Mouse (Mus musculus): ENCODE measurements around the gene Acta1. TPM values are rescaled to one million over a fixed set of nuclear protein-coding genes. Genes with fewer than 3 reads are reported as not detected.
A peak's percentile ranks its signal among the peaks of the same experiment; 100 is the strongest.

Gene Acta1
- 0.23 and 0.87 TPM in 2 replicates for polyA plus RNA-seq (2016; fragmentation: Nextera tagmentation; extraction: Ambion mirVana)

DNA sequence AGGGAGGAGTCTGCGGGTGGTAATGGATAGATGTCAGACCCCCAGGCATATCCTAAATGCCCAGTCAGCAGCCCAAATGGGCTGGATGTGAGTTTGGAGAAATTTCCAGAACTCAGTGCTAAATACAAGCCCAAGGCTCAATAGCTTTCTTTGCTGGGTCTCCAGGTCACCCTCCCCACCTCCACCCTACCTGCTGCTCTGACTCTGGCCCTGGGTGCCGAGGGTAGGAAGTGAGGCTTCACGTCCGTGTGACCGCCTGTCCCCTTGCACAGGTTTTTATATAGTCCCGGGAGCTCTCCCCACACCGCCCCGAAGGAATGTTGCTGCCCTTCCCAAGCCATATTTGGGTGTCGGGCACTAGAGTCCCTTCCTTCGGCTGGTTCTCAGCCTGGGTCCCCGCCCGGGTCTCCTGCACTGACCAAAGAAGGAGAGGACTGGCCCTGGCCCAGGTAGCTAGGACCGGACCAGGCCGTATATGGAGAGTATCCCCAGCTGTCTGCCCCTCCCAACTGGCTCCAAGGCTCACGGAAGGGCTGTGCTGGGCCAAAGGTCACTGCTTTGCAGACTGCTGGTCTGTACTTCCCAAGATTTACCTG, at the start of gene Acta1:
Acta1 (minus strand) TSS at position 250 of the 596 bp plus-strand sequence.
- Histone ChIP-seq H3K9me3 (replicated peaks) (no peaks in the 10 kb centered on the region), H3K36me3 (peaks cover 13% of the 10 kb centered on the region), H3K27ac (replicated peaks) (no peak within 1 kb of the TSS), H3K4me1 (peaks cover 19% of the 10 kb centered on the region), H3K27me3 (ENCODE audit: low read depth, poor library complexity, severe bottlenecking) (peaks cover 74% of the 10 kb centered on the region), H3K4me3 (no peak within 1 kb of the TSS)
- WGBS = 23% methylated on average over 15 of the region's 15 CpGs
- no peak for DNase-seq (ENCODE audit: low spot score)

DNA sequence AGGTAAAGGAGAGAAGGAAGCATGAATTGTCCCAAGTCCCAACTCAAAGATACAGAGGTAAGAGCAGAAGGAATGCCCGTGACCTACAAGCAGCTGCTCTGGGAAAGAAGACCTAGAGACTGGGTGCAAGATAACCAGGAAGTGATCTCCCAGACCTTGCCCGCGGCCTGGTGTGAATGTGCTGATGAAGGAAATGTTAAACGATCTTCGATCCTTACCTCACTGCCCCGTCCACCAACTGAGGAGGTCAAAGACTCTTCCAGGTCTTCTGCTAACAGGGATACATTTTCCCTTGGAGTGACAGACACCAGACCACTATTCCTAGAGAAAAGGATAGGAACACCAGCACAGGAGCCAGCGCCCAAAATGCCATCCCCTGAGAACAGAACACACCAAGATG, 34.5 kb upstream of the Acta1 start:
- 95% methylated on average over 7 of the region's 7 CpGs for WGBS
- no peaks in the 10 kb centered on the region for H3K4me1 ChIP-seq
- H3K27me3 ChIP-seq (ENCODE audit: low read depth, poor library complexity, severe bottlenecking) = no peaks in the 10 kb centered on the region
- H3K36me3 ChIP-seq = peaks cover 91% of the 10 kb centered on the region
- no peak overlapping the region for H3K4me3 ChIP-seq
- H3K27ac ChIP-seq (replicated peaks) = no peak overlapping the region
- no peaks in the 10 kb centered on the region for H3K9me3 ChIP-seq (replicated peaks)
- DNase-seq (ENCODE audit: low spot score) = no peak

DNA sequence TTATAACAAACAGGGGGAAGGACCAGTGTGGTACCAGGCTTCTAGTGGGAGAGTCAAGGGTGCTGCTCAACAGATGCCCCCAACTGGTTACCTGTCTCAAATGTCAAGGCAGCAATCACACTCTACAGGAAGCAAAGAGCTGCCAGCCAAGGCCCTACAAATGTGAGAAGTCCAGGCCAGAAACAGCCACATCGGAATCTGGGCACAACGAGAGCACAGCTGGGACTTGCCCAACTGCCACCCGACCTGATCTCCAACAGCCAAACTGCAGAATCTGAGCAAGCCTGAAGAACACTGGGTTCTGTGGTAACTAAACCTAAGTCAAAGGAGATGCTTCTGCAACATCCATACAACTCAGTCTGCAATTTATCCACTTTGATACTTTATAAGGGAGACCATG, 31.1 kb upstream of the Acta1 start:
- Histone ChIP-seq H3K36me3 (peaks cover 95% of the 10 kb centered on the region), H3K4me1 (no peaks in the 10 kb centered on the region), H3K27me3 (ENCODE audit: low read depth, poor library complexity, severe bottlenecking) (no peaks in the 10 kb centered on the region), H3K4me3 (no peak overlapping the region), H3K9me3 (replicated peaks) (no peaks in the 10 kb centered on the region), H3K27ac (replicated peaks) (no peak overlapping the region)
- WGBS = 90% methylated on average over 3 of the region's 3 CpGs
- DNase-seq (ENCODE audit: low spot score) = no peak

GRCm38 (mm10) chr8:123924719-123925118, 30.2 kb upstream of the Acta1 start:
- H3K4me3 ChIP-seq = no peak overlapping the region
- no peak overlapping the region for H3K27ac ChIP-seq (replicated peaks)
- peaks cover 95% of the 10 kb centered on the region for H3K36me3 ChIP-seq
- no peaks in the 10 kb centered on the region for H3K27me3 ChIP-seq (ENCODE audit: low read depth, poor library complexity, severe bottlenecking)
- WGBS = 18% methylated on average over 2 of the region's 2 CpGs
- peak; percentile 74 for DNase-seq (ENCODE audit: low spot score)
- no peaks in the 10 kb centered on the region for H3K4me1 ChIP-seq
- H3K9me3 ChIP-seq (replicated peaks) = no peaks in the 10 kb centered on the region

DNA sequence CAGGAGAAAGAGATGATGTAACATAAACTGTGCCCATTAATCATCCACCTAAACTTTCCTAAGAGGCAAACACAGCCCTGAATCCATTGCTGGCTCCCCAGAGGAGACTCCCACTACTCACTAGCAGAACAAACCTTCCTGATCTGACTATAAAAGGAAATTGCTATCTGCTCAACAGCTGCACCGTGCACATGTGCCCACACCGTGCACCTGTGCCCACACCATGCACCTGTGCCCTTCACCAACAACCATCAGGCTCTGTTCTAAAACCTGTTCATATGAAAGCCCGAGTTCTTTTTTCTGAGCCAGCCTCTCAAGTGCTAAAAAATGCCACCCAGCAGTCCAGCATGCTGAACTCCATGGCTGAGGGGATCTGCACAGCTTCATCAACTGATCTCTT, 20.1 kb upstream of the Acta1 start:
- Histone ChIP-seq H3K27ac (replicated peaks) (no peak overlapping the region), H3K36me3 (peaks cover 99% of the 10 kb centered on the region), H3K4me1 (no peaks in the 10 kb centered on the region), H3K27me3 (ENCODE audit: low read depth, poor library complexity, severe bottlenecking) (no peaks in the 10 kb centered on the region), H3K9me3 (replicated peaks) (no peaks in the 10 kb centered on the region), H3K4me3 (no peak overlapping the region)
- no peak for DNase-seq (ENCODE audit: low spot score)
- 94% methylated on average over 3 of the region's 3 CpGs for WGBS

GRCm38 (mm10) chr8:123912265-123912664, 17.7 kb upstream of the Acta1 start:
- Histone ChIP-seq H3K27me3 (ENCODE audit: low read depth, poor library complexity, severe bottlenecking) (no peaks in the 10 kb centered on the region), H3K4me3 (no peak overlapping the region), H3K27ac (replicated peaks) (no peak overlapping the region), H3K36me3 (peaks cover 99% of the 10 kb centered on the region), H3K9me3 (replicated peaks) (no peaks in the 10 kb centered on the region), H3K4me1 (no peaks in the 10 kb centered on the region)
- 95% methylated on average over 4 of the region's 4 CpGs for WGBS
- DNase-seq (ENCODE audit: low spot score) = no peak

DNA sequence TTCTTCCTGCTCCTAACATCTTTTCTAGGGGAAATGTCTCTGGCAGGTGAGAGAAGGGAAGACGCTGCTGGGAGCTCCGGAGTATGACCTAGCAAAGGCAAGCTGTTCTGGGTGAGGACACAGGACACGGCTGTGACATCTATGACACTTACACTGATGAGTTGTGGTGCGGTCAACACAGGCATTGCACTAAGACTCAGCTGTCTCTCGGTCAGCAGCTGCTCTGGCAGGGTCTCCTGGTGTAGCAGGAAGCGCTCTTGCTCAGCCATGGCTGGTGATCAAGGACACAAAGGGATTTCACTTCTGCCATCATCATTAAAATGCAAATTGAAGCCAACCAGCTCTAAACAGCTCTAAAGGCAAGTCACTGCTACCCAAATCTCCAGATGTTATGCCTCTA, 13.1 kb upstream of the Acta1 start:
- H3K36me3 ChIP-seq = peaks cover 100% of the 10 kb centered on the region
- H3K4me3 ChIP-seq = no peak overlapping the region
- no peak overlapping the region for H3K27ac ChIP-seq (replicated peaks)
- DNase-seq (ENCODE audit: low spot score) = no peak
- H3K4me1 ChIP-seq = no peaks in the 10 kb centered on the region
- H3K27me3 ChIP-seq (ENCODE audit: low read depth, poor library complexity, severe bottlenecking) = no peaks in the 10 kb centered on the region
- H3K9me3 ChIP-seq (replicated peaks) = no peaks in the 10 kb centered on the region
- 94% methylated on average over 6 of the region's 6 CpGs for WGBS

DNA sequence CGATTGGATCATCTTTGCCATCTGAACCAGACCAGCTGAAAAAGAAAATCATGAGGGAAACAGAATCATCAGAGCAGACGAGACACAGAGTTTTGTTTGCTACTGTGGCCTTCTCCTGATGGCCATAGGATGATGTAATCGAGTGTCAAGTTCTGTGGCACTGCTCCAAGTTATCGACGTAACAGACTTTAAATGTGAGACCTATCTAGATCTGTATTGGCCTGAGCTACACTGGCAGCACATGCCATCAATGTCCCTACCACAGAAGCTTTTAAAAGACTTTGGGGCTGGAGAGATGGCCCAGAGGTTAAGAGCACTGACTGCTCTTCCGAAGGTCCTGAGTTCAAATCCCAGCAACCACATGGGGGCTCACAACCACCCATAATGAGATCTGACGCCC, 8.1 kb upstream of the Acta1 start:
- no peak for DNase-seq (ENCODE audit: low spot score)

GRCm38 (mm10) chr8:123899366-123899765, 4.8 kb upstream of the Acta1 start:
- H3K27me3 ChIP-seq (ENCODE audit: low read depth, poor library complexity, severe bottlenecking) = peaks cover 26% of the 10 kb centered on the region
- no peak overlapping the region for H3K27ac ChIP-seq (replicated peaks)
- DNase-seq (ENCODE audit: low spot score) = no peak
- 92% methylated on average over 7 of the region's 7 CpGs for WGBS
- no peak overlapping the region for H3K4me3 ChIP-seq
- H3K9me3 ChIP-seq (replicated peaks) = no peaks in the 10 kb centered on the region
- H3K4me1 ChIP-seq = no peaks in the 10 kb centered on the region
- H3K36me3 ChIP-seq = peaks cover 59% of the 10 kb centered on the region

More for the DNA sequence above, 8.1 kb upstream of the Acta1 start:
- Histone ChIP-seq H3K27ac (replicated peaks) (no peak overlapping the region), H3K9me3 (replicated peaks) (no peaks in the 10 kb centered on the region), H3K4me3 (no peak overlapping the region), H3K27me3 (ENCODE audit: low read depth, poor library complexity, severe bottlenecking) (no peaks in the 10 kb centered on the region), H3K36me3 (peaks cover 92% of the 10 kb centered on the region), H3K4me1 (no peaks in the 10 kb centered on the region)
- 87% methylated on average over 7 of the region's 7 CpGs for WGBS

DNA sequence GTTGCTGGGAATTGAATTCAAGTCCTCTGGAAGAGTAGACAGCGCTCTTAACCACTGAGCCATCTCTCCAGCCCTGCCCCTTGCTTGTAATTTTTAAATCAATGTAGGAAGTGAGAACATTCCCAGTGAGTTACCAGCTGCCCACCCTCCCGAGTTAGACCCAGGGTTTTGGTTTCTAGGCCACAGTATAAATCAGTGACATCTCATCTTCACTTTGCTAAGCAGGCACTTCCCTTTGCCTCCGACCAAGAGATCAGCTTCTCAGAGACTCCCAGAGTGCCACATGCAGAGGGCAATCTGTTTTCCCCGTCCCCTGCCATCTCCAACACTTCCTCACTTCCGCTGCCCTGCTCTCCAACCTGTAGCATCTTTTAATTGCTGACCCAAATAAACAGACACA, 4.0 kb upstream of the Acta1 start:
- H3K27ac ChIP-seq (replicated peaks) = no peak overlapping the region
- no peak for DNase-seq (ENCODE audit: low spot score)
- peaks cover 51% of the 10 kb centered on the region for H3K36me3 ChIP-seq
- WGBS = 93% methylated on average over 5 of the region's 5 CpGs
- H3K27me3 ChIP-seq (ENCODE audit: low read depth, poor library complexity, severe bottlenecking) = peaks cover 34% of the 10 kb centered on the region
- H3K9me3 ChIP-seq (replicated peaks) = no peaks in the 10 kb centered on the region
- no peak overlapping the region for H3K4me3 ChIP-seq
- no peaks in the 10 kb centered on the region for H3K4me1 ChIP-seq

- Histone ChIP-seq H3K9me3 (replicated peaks) (no peaks in the 10 kb centered on the region), H3K36me3 (peaks cover 33% of the 10 kb centered on the region), H3K4me3 (no peak overlapping the region), H3K27me3 (ENCODE audit: low read depth, poor library complexity, severe bottlenecking) (peaks cover 52% of the 10 kb centered on the region), H3K27ac (replicated peaks) (no peak overlapping the region), H3K4me1 (peaks cover 12% of the 10 kb centered on the region)
- WGBS = 60% methylated on average over 10 of the region's 10 CpGs
- DNase-seq (ENCODE audit: low spot score) = no peak
These were observed 2.2 kb upstream of the Acta1 start for GRCm38 (mm10) chr8:123896774-123897173.

- WGBS = 67% methylated on average over 14 of the region's 14 CpGs
- DNase-seq (ENCODE audit: low spot score) = no peak
- no peak overlapping the region for H3K27ac ChIP-seq (replicated peaks)
- peaks cover 16% of the 10 kb centered on the region for H3K4me1 ChIP-seq
- H3K27me3 ChIP-seq (ENCODE audit: low read depth, poor library complexity, severe bottlenecking) = peaks cover 56% of the 10 kb centered on the region
- H3K36me3 ChIP-seq = peaks cover 29% of the 10 kb centered on the region
- no peak overlapping the region for H3K4me3 ChIP-seq
- no peaks in the 10 kb centered on the region for H3K9me3 ChIP-seq (replicated peaks)
These were observed 1.8 kb upstream of the Acta1 start for GRCm38 (mm10) chr8:123896366-123896761.

- Histone ChIP-seq H3K27ac (replicated peaks) (no peak overlapping the region), H3K9me3 (replicated peaks) (no peaks in the 10 kb centered on the region), H3K4me3 (no peak overlapping the region), H3K27me3 (ENCODE audit: low read depth, poor library complexity, severe bottlenecking) (peaks cover 61% of the 10 kb centered on the region), H3K36me3 (peaks cover 24% of the 10 kb centered on the region), H3K4me1 (peaks cover 19% of the 10 kb centered on the region)
- 76% methylated on average over 9 of the region's 9 CpGs for WGBS
- DNase-seq (ENCODE audit: low spot score) = no peak
These were observed 1.3 kb upstream of the Acta1 start for GRCm38 (mm10) chr8:123895680-123896365.

Measured in midbrain, embryonic 10.5 days (tissue).